Mouse (Mus musculus) cerebellum, adult 18-20 months (tissue): ENCODE data around the gene Plcb3.

Experiments used
- DNase-seq, 2 experiments: peaks; one replicate each; pipeline ENCODE4 v3.0.0; 2021

Plcb3 gene

GRCm38 (mm10) chr19:6975537-6976521, at the start of gene Plcb3:
Plcb3 (minus strand) TSS chr19:6976470.
- DNase-seq = peak; percentile 42 to 50

DNA sequence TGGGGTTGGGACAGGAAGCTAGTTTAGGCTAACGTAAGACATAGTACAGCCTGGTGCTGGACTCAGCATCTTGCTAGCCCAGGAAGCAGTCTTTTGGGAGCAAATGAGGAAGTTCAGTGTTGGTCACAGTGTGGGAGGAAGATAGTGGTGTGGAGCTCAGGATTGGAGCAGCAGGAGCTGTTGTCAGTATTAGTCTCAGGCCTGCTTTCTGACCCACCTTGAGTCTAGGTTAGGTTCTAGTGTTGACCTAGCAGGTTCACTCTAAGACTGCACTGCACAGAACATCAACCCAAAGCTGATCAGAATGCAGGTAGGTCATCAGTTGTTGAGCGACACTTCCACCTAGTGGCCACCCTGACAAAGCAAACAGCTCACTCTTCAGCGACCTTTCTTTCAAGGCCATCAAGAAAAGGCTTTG, 44.0 kb upstream of the Plcb3 start:
- DNase-seq = peak; percentile 64 to 66

DNA sequence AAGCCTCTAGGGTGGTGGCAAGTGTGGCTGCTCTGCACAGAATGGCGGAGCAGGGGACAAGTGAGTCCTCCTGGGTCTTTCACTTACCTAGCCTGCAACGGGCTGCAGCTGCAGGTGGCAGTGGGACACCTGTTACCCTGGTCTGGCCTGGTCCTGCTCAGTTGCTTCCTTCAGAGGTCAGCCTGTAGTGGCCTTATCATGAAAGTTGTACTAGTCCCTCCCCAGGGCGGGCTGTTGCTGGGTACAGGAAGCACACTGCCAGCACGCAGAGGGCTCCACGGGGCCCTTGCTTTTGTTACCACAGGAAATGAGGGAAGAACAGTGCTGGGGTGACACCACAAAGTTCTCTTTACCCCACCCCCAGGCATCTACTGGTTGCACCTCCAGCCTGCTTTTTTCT, 42.9 kb upstream of the Plcb3 start, which contains the start of gene Fermt3:
Gene Fermt3 (minus strand): TSS at position 279 of the 400 bp plus-strand sequence.
- no peak for DNase-seq

GRCm38 (mm10) chr19:7018546-7018945, 42.3 kb upstream of the Plcb3 start:
- no peak for DNase-seq

DNA sequence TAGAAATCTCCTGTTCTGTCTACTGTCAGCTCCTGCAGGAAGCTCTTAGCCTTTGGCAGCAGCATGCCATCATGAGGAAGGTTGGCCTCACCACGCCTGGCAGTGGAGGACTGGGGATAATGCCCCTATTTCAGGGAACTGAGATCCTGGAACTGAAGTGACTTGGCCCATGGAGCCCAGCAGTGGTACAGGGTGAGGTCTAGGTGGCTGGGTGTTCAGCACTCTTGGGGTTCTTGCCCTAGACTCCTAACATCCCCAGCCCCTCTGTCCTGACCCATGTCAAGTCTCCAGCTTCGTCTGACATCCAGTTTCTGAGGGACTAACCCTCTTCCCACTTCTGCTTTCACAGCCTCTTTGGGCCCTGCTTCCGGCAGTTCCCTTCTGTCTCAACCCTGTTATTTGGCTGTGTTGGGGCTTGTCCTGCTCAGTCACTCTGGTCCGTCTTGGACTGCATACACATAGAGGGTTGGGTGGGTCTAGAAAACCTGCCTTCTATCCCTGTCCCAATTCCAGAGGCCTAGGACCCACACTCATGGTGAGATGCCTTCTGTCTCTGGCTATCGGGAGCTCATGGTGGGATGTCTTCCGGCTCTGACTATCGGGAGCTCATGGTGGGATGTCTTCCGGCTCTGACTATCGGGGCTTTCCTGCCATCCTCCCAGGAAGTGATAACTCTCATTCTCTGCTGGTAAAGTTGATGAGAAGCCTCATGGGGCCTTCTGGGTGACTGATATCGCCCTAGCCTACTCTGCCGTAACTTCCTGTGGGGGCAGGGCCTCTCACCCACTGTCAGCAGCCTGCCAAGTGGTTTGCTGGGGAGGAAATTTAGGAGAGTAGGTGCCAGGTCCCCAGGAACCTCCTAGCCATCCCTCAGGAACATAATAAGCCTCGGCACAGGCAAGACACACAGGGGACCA, 41.5 kb upstream of the Plcb3 start:
- no peak for DNase-seq

- DNase-seq = no peak
Measured at GRCm38 (mm10) chr19:7014481-7015135, 38.3 kb upstream of the Plcb3 start.

DNA sequence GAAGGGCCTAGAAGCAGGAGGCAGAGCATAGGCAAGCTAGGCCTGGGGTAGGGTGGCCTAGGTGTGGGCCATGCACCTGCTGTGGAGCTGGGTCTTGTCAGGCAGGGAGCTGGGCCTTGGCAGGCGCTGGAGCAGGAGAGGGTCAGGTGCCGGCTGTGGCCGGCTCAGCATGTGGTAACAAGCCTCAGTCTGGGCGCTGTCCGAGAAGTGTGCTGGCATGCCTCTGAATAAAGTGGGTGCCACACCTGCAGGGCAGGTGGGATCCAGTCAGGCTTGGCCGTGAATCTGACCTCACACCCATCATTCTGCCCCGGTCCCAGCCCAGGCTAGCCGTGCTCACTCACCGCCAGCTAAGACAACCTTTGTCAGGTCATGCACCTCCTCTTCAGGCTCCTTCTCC, 37.7 kb upstream of the Plcb3 start:
- DNase-seq = no peak

DNA sequence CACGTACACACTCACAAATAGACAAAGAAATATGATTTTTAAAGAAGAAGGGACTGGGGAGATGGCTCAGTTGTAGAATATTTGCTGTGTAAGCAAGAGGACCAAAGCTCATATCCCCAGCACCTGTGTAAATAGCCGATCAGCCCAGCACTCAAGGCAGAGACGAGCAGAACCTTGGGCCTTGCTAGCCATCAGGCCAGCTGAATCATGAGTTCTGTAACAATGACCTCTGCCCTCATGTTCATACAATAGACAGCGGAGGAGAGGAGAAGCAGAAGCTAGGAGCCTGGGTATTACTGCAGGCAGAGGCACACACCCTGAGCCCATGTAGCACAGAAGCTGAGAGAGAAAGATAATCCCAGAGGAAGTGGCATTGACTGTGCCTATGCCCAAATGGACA, 36.2 kb upstream of the Plcb3 start:
- DNase-seq = no peak

DNA sequence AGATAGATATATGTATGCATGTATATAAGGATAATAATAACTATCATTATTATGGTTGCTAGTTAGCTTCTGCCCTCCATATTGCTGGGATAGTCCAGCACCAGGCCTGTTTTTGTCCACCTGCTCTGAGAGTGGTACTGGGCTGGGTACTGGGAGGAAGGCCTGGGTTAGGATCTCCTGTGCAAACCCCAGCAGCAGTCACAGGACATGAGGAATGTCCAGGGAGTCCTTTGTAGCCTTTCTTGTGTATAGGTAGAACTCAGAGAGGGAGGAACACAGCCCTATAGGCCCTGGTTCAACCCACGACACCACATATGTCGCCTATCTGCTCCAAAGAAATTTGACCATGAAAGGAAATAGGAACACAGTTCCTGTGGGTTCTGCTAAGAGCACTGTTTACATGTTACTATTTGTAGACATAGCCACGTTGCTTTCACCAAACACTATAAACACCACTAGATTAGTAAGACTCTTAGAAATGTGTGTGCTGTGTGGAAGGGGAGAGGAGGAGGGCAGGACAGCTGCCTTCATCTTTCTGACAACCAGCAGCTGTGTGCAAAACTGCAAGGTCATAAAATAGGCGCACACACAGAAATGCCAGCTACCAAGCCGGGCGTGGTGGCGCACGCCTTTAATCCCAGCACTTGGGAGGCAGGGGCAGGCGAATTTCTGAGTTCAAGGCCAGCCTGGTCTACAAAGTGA, 30.8 kb upstream of the Plcb3 start:
- no peak for DNase-seq

GRCm38 (mm10) chr19:6999360-7000063, 23.2 kb upstream of the Plcb3 start:
- no peak for DNase-seq

GRCm38 (mm10) chr19:6997721-6998290, 21.5 kb upstream of the Plcb3 start:
- DNase-seq = no peak

DNA sequence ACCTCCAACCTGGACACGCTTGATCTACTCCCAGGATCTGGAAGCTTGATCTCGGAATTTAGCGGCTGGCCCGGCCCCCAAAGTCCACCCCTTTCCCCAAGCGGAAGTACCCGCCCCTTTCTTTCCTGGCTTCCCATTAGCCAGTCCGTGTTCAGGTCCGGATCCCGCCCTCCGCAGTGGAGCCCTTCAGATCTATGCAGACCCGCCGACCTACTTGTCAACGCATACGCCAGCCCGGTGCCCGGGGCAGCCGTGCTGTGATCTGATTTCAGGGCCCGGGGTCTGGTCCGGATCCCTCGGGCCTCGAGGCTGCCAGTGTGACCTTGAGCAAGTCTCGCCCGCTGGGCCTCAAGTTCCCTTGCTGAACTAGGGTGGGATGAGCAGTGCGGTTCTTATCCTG, 19.7 kb upstream of the Plcb3 start, which contains the start of the genes Nudt22 and Trpt1:
Gene Nudt22 (minus strand): TSS at position 112 of the 400 bp plus-strand sequence.
Gene Trpt1 (plus strand): TSS at position 126 of the 400 bp plus-strand sequence.
- peak; percentile 88 to 94 for DNase-seq

DNA sequence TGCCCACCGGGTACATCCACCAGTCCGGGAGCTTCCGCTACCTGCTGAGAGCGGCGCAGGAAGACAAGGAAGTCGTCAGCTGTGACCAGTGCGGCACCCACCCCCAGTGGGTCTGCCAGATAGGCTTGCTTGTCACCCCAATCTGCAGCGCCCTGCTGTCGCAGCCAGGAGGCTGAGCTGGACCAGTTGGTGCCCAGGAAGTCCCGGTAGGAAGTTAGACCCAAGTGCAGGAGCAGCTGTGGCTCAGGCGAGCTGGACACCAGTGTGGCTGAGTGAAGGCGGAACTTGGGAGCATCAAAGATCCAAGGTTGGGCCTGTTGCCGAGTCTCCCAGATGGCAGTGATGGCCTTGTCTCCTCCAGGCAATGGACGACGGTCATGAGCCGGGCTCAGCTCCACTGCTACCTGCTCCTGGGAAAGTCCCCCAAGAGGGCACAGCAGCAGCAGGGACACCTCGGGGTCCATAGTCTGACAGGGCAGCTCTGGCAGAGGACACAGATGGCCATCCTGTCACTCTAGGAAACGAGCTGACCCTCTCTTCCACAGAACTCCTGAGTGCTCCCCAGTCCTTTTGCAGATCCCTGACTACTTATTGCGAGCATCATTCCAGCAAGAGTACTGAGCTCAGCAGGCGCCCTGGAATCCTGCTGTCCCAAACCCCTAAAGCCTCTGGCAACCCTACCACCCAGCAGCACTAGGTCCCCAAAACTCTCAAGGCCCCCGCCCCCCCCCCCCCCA, 19.2 kb upstream of the Plcb3 start:
- DNase-seq = peak; percentile 63 to 67

- peak in 1 of 2 experiments; percentile 13 for DNase-seq
Measured at GRCm38 (mm10) chr19:6994489-6994888, 18.2 kb upstream of the Plcb3 start.

DNA sequence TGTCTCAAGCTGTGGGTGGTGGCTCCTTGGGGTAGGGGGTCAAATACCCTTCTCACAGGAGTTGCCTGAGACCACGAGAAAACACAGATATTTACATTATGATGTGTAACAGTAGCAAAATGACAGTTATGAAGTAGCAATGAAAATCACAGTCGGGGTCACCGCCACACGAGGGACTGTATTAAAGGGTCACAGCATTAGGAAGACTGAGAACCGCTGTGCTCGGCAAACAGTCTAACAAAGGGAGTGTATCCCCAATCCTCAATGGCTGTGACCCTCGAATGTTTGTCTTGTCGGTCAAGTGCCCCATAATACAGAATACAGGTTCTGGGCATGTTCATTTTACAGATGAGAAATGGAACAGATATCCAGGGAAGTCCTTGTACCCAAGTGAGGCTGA, 17.7 kb upstream of the Plcb3 start:
- peak in 1 of 2 experiments; percentile 10 for DNase-seq

- DNase-seq = no peak
Measured at GRCm38 (mm10) chr19:6993011-6993770, 16.9 kb upstream of the Plcb3 start.

DNA sequence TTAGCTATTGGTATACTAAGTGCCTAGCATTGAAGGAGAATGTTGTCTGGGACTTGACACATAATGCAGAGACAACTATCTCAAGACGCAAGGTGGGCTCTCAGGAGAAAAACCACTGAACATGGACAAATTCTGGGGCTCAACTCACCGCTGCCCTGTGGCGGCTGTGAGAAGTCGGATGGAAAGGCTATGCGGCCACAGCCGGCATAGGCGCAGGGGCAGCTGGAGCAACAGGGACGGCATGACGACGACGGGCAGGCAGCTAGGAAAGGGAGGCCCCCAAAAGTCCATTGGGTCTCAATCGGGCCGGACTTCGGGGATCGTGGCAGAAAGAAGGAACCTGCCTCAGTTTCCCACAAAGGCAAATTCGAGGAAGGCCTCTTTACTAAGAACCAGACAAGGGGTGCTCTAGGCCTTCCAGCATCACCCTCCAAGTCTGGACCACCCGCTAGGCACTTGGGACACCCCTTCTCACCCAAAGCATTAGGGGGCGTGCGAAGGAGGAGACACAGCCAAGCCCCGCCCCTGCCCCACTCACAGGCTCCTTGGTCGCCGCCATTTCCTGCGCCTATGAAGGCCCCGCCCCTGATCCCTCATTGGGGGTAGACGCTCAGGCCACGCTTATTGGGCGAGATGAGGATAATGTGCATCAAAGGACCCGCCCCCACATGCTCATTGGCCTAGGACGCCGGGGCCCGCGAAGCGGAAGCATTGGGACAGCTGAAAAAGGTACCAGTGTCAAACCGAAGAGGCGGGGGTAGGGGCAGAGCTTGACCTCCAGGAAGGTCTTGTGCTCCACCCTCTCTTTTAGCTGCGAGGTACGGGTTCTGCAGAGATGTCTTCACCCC, 16.0 kb upstream of the Plcb3 start, which contains the start of gene Dnajc4:
Gene Dnajc4 (minus strand): TSS at position 562 of the 848 bp plus-strand sequence.
- DNase-seq = peak; percentile 94 to 98

GRCm38 (mm10) chr19:6991166-6991565, 14.9 kb upstream of the Plcb3 start:
- peak in 1 of 2 experiments; percentile 9 for DNase-seq
